10 mouse cellular contexts compared by ENCODE assay signal in genomic region chr9:109098366-109098765, GRCm38 (mm10). TPM values are rescaled to one million over a fixed set of nuclear protein-coding genes. Genes with fewer than 3 reads are reported as not detected.
A peak's percentile ranks its signal among the peaks of the same experiment; 100 is the strongest.
DNase-seq lines count a peak whose midpoint lies in the region; ATAC-seq and TF ChIP-seq lines count a peak whose summit lies in the region.
"Had no signal": no experiment of that assay in that cellular context is flagged by ENCODE, and none has a peak within 500 bp of the region (broad histone marks: within the 10 kb centered on the region; RNA-seq: fewer than 3 reads in every experiment).

No protein-coding gene starts in this region.

- peak overlapping the region; percentile 74 for H3K4me2 ChIP-seq in forebrain, embryonic 14.5 days (ENCODE audit: low read length)
- H3K4me2 ChIP-seq in neural tube, embryonic 14.5 days (ENCODE audit: low read depth, low read length), result peak overlapping the region; percentile 95

- ATAC-seq in forebrain, embryonic 14.5 days, result no peak
- no peak for ATAC-seq in neural tube, embryonic 14.5 days (ENCODE audit: low read depth)

- H3K79me2 ChIP-seq in liver, adult 2 months (ENCODE audit: control insufficient read depth, insufficient read depth, low read length), result peaks cover 12% of the 10 kb centered on the region

- H3K9ac ChIP-seq in liver, adult 2 months (ENCODE audit: low read depth, low read length), result no peak overlapping the region
- peak overlapping the region; percentile 99 for H3K9ac ChIP-seq in forebrain, embryonic 14.5 days (ENCODE audit: low read length)
- no peak overlapping the region; the same call in 1 of the 2 replicates for H3K9ac ChIP-seq in neural tube, embryonic 14.5 days (replicated peaks; ENCODE audit: low read depth, low read length)

- no peak overlapping the region for H3K4me3 ChIP-seq in liver, adult 2 months (ENCODE audit: insufficient read depth, low read depth, low read length)
- H3K4me3 ChIP-seq in forebrain, embryonic 14.5 days (ENCODE audit: low read depth, low read length), result peak overlapping the region; percentile 75; the same call in 1 of the 2 replicates
- H3K4me3 ChIP-seq in limb, embryonic 10.5 days, result no peak overlapping the region
- peak overlapping the region; percentile 78; the same call in 1 of the 2 replicates for H3K4me3 ChIP-seq in neural tube, embryonic 14.5 days (ENCODE audit: low read depth, low read length)
- H3K4me3 ChIP-seq: megakaryocyte, embryonic 14.5 days had no signal

- TF ChIP-seq POLR2A in liver, adult 2 months (IDR thresholded peaks at IDR 0.05; ENCODE audit: extremely low read depth, insufficient read depth, low read length), result no peak

- no peaks in the 10 kb centered on the region for H3K27me3 ChIP-seq in liver, adult 2 months (ENCODE audit: control insufficient read depth, insufficient read depth, low read length)
- H3K27me3 ChIP-seq in forebrain, embryonic 14.5 days (replicated peaks; ENCODE audit: control insufficient read depth, insufficient read depth, low read length), result no peaks in the 10 kb centered on the region
- no peaks in the 10 kb centered on the region for H3K27me3 ChIP-seq in limb, embryonic 10.5 days (ENCODE audit: low read depth, poor library complexity, severe bottlenecking)
- H3K27me3 ChIP-seq in neural tube, embryonic 14.5 days (ENCODE audit: control insufficient read depth, insufficient read depth, low read length), result no peaks in the 10 kb centered on the region

- DNase-seq in liver, adult 2 months (ENCODE audit: extremely low read depth, low read depth, low spot score), result no peak
- DNase-seq in liver, result no peak
- no peak for DNase-seq in forebrain, embryonic 14.5 days (ENCODE audit: low spot score)
- no peak for DNase-seq in limb, embryonic 10.5 days (ENCODE audit: low spot score)
- DNase-seq in right cerebral cortex, adult 18-20 months, result no peak
- DNase-seq in right cerebral cortex, postnatal 4 days, result no peak
- no peak for DNase-seq in layer of hippocampus, postnatal 25 days (ENCODE audit: extremely low spot score in 1 of 2, low spot score in 1 of 2)
- DNase-seq: thymus, adult 18-20 months had no signal

- H3K36me3 ChIP-seq in liver, adult 2 months (ENCODE audit: control insufficient read depth, insufficient read depth, low read length), result no peaks in the 10 kb centered on the region
- peaks cover 43% of the 10 kb centered on the region for H3K36me3 ChIP-seq in forebrain, embryonic 14.5 days (ENCODE audit: control insufficient read depth, insufficient read depth, low read length)
- H3K36me3 ChIP-seq in limb, embryonic 10.5 days, result peaks cover 51% of the 10 kb centered on the region
- H3K36me3 ChIP-seq in neural tube, embryonic 14.5 days (ENCODE audit: control insufficient read depth, insufficient read depth, low read length), result peaks cover 18% of the 10 kb centered on the region

- TF ChIP-seq CTCF in liver, adult 2 months (IDR thresholded peaks at IDR 0.05; ENCODE audit: low read depth, low read length), result no peak

- H3K27ac ChIP-seq in liver, adult 2 months (replicated peaks; ENCODE audit: insufficient read depth, low read depth, low read length), result 0 out of 2 replicates have a peak overlapping the region, but pooled peaks have one; percentile 22
- H3K27ac ChIP-seq in forebrain, embryonic 14.5 days (ENCODE audit: low read depth, low read length), result peak overlapping the region; percentile 100
- H3K27ac ChIP-seq in limb, embryonic 10.5 days, result peak overlapping the region; percentile 100; the same call in 1 of the 2 replicates
- H3K27ac ChIP-seq in neural tube, embryonic 14.5 days (ENCODE audit: low read depth, low read length), result peak overlapping the region; percentile 100

- H3K9me3 ChIP-seq in forebrain, embryonic 14.5 days (replicated peaks; ENCODE audit: control insufficient read depth, low read length), result no peaks in the 10 kb centered on the region
- H3K9me3 ChIP-seq in limb, embryonic 10.5 days (replicated peaks), result no peaks in the 10 kb centered on the region
- no peaks in the 10 kb centered on the region for H3K9me3 ChIP-seq in neural tube, embryonic 14.5 days (ENCODE audit: control insufficient read depth, low read length)
- H3K9me3 ChIP-seq: megakaryocyte, embryonic 14.5 days had no signal

- peaks cover 17% of the 10 kb centered on the region for H3K4me1 ChIP-seq in liver, adult 2 months (ENCODE audit: control insufficient read depth, insufficient read depth, low read length)
- H3K4me1 ChIP-seq in forebrain, embryonic 14.5 days (ENCODE audit: control insufficient read depth, insufficient read depth, low read length), result peaks cover 34% of the 10 kb centered on the region
- peaks cover 48% of the 10 kb centered on the region for H3K4me1 ChIP-seq in limb, embryonic 10.5 days
- H3K4me1 ChIP-seq in neural tube, embryonic 14.5 days (ENCODE audit: control insufficient read depth, insufficient read depth, low read length), result peaks cover 41% of the 10 kb centered on the region

- WGBS in liver, adult 2 months, result 74% methylated on average over 8 of the region's 8 CpGs
- WGBS in forebrain, embryonic 14.5 days, result 84% methylated on average over 8 of the region's 8 CpGs
- WGBS in limb, embryonic 10.5 days, result 93% methylated on average over 8 of the region's 8 CpGs
- WGBS in neural tube, embryonic 14.5 days, result 83% methylated on average over 8 of the region's 8 CpGs

RNA-seq across cellular contexts. Expression of gene Plxnb1, which starts 3.2 kb away (rescaled TPM):
- total RNA-seq in liver, adult 2 months (2014; rRNA removed), result 10.9 and 17.9 TPM in 2 replicates
- 15.4 and 26.5 TPM in 2 replicates for polyA plus RNA-seq in liver, adult 2 months (2012; rRNA removed)
- 13.9 and 15.7 TPM in 2 replicates for polyA plus RNA-seq in forebrain, embryonic 14.5 days (2014; fragmentation: Nextera tagmentation; extraction: Ambion mirVana)
- polyA plus RNA-seq in limb, embryonic 10.5 days (2016; fragmentation: Nextera tagmentation; extraction: Ambion mirVana), result 18.6 and 23.7 TPM in 2 replicates
- polyA plus RNA-seq in neural tube, embryonic 14.5 days (2014; fragmentation: Nextera tagmentation; extraction: Ambion mirVana), result 13.9 and 14.9 TPM in 2 replicates
- total RNA-seq in layer of hippocampus, postnatal 25 days (2021), result 10 to 100 TPM; 83.2 to 98.9 TPM

RNA-seq across cellular contexts. Expression of gene Tma7, which starts 16.0 kb away (rescaled TPM):
- 53.4 and 54.7 TPM in 2 replicates for total RNA-seq in liver, adult 2 months (2014; rRNA removed)
- 23.3 and 24.4 TPM in 2 replicates for polyA plus RNA-seq in liver, adult 2 months (2012; rRNA removed)
- 652 and 758 TPM in 2 replicates for polyA plus RNA-seq in forebrain, embryonic 14.5 days (2014; fragmentation: Nextera tagmentation; extraction: Ambion mirVana)
- 805 and 864 TPM in 2 replicates for polyA plus RNA-seq in limb, embryonic 10.5 days (2016; fragmentation: Nextera tagmentation; extraction: Ambion mirVana)
- 712 and 779 TPM in 2 replicates for polyA plus RNA-seq in neural tube, embryonic 14.5 days (2014; fragmentation: Nextera tagmentation; extraction: Ambion mirVana)
- total RNA-seq in layer of hippocampus, postnatal 25 days (2021), result 100 to 1,000 TPM; 311 to 321 TPM

RNA-seq across cellular contexts. Expression of gene Ccdc51, which starts 16.1 kb away (rescaled TPM):
- 7.5 and 8.6 TPM in 2 replicates for total RNA-seq in liver, adult 2 months (2014; rRNA removed)
- 7.2 and 8.2 TPM in 2 replicates for polyA plus RNA-seq in liver, adult 2 months (2012; rRNA removed)
- 19.4 and 21.2 TPM in 2 replicates for polyA plus RNA-seq in forebrain, embryonic 14.5 days (2014; fragmentation: Nextera tagmentation; extraction: Ambion mirVana)
- 13.6 and 14.1 TPM in 2 replicates for polyA plus RNA-seq in limb, embryonic 10.5 days (2016; fragmentation: Nextera tagmentation; extraction: Ambion mirVana)
- 10.7 and 13.1 TPM in 2 replicates for polyA plus RNA-seq in neural tube, embryonic 14.5 days (2014; fragmentation: Nextera tagmentation; extraction: Ambion mirVana)
- total RNA-seq in layer of hippocampus, postnatal 25 days (2021), result 1 to 10 TPM; 8.1 to 8.4 TPM

RNA-seq across cellular contexts. Expression of gene Atrip, which starts 24.4 kb away (rescaled TPM):
- total RNA-seq in liver, adult 2 months (2014; rRNA removed), result 5.1 and 5.4 TPM in 2 replicates
- polyA plus RNA-seq in liver, adult 2 months (2012; rRNA removed), result 9.2 and 10.3 TPM in 2 replicates
- polyA plus RNA-seq in forebrain, embryonic 14.5 days (2014; fragmentation: Nextera tagmentation; extraction: Ambion mirVana), result 27.3 and 29.6 TPM in 2 replicates
- 35.3 and 36.8 TPM in 2 replicates for polyA plus RNA-seq in limb, embryonic 10.5 days (2016; fragmentation: Nextera tagmentation; extraction: Ambion mirVana)
- 31.4 and 34.8 TPM in 2 replicates for polyA plus RNA-seq in neural tube, embryonic 14.5 days (2014; fragmentation: Nextera tagmentation; extraction: Ambion mirVana)
- total RNA-seq in layer of hippocampus, postnatal 25 days (2021), result 10 to 100 TPM; 21.7 to 25.7 TPM

RNA-seq across cellular contexts. Expression of gene Trex1, which starts 38.8 kb away (rescaled TPM):
- 7.7 and 8.4 TPM in 2 replicates for total RNA-seq in liver, adult 2 months (2014; rRNA removed)
- 30.7 and 41.1 TPM in 2 replicates for polyA plus RNA-seq in liver, adult 2 months (2012; rRNA removed)
- polyA plus RNA-seq in forebrain, embryonic 14.5 days (2014; fragmentation: Nextera tagmentation; extraction: Ambion mirVana), result 11.1 and 11.9 TPM in 2 replicates
- 7.5 and 9.4 TPM in 2 replicates for polyA plus RNA-seq in limb, embryonic 10.5 days (2016; fragmentation: Nextera tagmentation; extraction: Ambion mirVana)
- 12.4 and 13.4 TPM in 2 replicates for polyA plus RNA-seq in neural tube, embryonic 14.5 days (2014; fragmentation: Nextera tagmentation; extraction: Ambion mirVana)
- total RNA-seq in layer of hippocampus, postnatal 25 days (2021), result 10 to 100 TPM; 13.1 to 14.2 TPM

Comparison
In these comparisons a context has a peak if more than half of its experiments do, and no peak if none do; other contexts are left out.
1. H3K27ac ChIP-seq: peak in every context shown above with its lines; median percentile 100 in forebrain, embryonic 14.5 days; 100 in limb, embryonic 10.5 days; 100 in neural tube, embryonic 14.5 days; 22 in liver, adult 2 months.
2. H3K4me3 ChIP-seq: peak in forebrain, embryonic 14.5 days (single experiment) and neural tube, embryonic 14.5 days (single experiment); none in liver, adult 2 months (single experiment) and limb, embryonic 10.5 days (single experiment).
3. RNA of gene Tma7, which starts 16.0 kb away (polyA plus RNA-seq): 805 to 864 TPM in limb, embryonic 10.5 days, 712 to 779 TPM in neural tube, embryonic 14.5 days and 652 to 758 TPM in forebrain, embryonic 14.5 days; 23.3 to 24.4 TPM in liver, adult 2 months; every median in the first group is over 10 times any median in the second.